Mouse (Mus musculus): ENCODE measurements at regions not wholly inside any gene's neighbourhood (a gene's known extent, or its start where the extent isn't known, plus 50 kb on each side); places are given as distances from the start of the nearest gene placed in this dataset.
A peak's percentile ranks its signal among the peaks of the same experiment; 100 is the strongest.

DNA sequence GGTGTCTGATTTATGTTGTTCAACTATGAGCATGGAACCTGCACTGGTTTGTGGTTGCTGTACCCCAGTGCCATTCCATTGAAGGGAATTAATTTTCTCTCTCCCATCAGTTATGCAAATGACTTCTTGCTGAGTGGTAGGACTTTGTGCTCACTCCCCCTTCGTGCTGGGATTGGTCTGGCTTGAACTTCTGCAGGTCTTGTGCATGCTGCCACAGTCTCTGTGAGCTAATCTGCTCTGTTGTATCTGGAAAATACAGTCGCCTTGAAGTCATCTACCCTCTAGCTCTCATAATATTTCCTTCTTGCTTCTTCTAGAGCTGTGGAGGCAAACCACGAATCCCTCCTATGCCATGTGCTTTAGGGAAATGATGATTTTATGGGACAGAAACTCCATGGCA, 243.6 kb upstream of the Dpp6 start:
- Histone ChIP-seq H3K4me3 (replicated peaks; ENCODE audit: low read length) (no peak overlapping the region), H3K27me3 (ENCODE audit: control insufficient read depth, insufficient read depth, low read length) (no peaks in the 10 kb centered on the region), H3K36me3 (ENCODE audit: control insufficient read depth, insufficient read depth, low read length) (no peaks in the 10 kb centered on the region), H3K9ac (ENCODE audit: low read depth, low read length, severe bottlenecking) (no peak overlapping the region), H3K4me1 (ENCODE audit: control insufficient read depth, insufficient read depth, low read length) (no peaks in the 10 kb centered on the region), H3K27ac (replicated peaks; ENCODE audit: low read depth, low read length) (no peak overlapping the region), H3K4me2 (replicated peaks; ENCODE audit: low read depth, low read length, severe bottlenecking) (no peak overlapping the region), H3K9me3 (ENCODE audit: control insufficient read depth, low read length) (no peaks in the 10 kb centered on the region)
- DNase-seq (ENCODE audit: low spot score) (no peak), ATAC-seq (ENCODE audit: low FRiP score, low read depth) (no peak)
- TF ChIP-seq POLR2A (IDR thresholded peaks at IDR 0.05; ENCODE audit: borderline replicate concordance, extremely low read depth, insufficient read depth, insufficient read length), result no peak
- WGBS, result 65% methylated on average over 3 of the region's 3 CpGs

GRCm38 (mm10) chr5:26586108-26586507, 230.9 kb upstream of the Dpp6 start:
- Histone ChIP-seq H3K9me3 (ENCODE audit: control insufficient read depth, low read length) (no peaks in the 10 kb centered on the region), H3K4me3 (replicated peaks; ENCODE audit: low read length) (no peak overlapping the region), H3K27me3 (ENCODE audit: control insufficient read depth, insufficient read depth, low read length) (no peaks in the 10 kb centered on the region), H3K4me1 (ENCODE audit: control insufficient read depth, insufficient read depth, low read length) (no peaks in the 10 kb centered on the region), H3K4me2 (replicated peaks; ENCODE audit: low read depth, low read length, severe bottlenecking) (no peak overlapping the region), H3K36me3 (ENCODE audit: control insufficient read depth, insufficient read depth, low read length) (no peaks in the 10 kb centered on the region), H3K27ac (replicated peaks; ENCODE audit: low read depth, low read length) (no peak overlapping the region), H3K9ac (ENCODE audit: low read depth, low read length, severe bottlenecking) (no peak overlapping the region)
- TF ChIP-seq POLR2A (IDR thresholded peaks at IDR 0.05; ENCODE audit: borderline replicate concordance, extremely low read depth, insufficient read depth, insufficient read length), result no peak
- DNase-seq (ENCODE audit: low spot score) (no peak), ATAC-seq (ENCODE audit: low FRiP score, low read depth) (no peak)
- 75% methylated on average over 5 of the region's 5 CpGs for WGBS

GRCm38 (mm10) chr5:26590886-26591285, 226.1 kb upstream of the Dpp6 start:
- ATAC-seq (ENCODE audit: low FRiP score, low read depth), result no peak

DNA sequence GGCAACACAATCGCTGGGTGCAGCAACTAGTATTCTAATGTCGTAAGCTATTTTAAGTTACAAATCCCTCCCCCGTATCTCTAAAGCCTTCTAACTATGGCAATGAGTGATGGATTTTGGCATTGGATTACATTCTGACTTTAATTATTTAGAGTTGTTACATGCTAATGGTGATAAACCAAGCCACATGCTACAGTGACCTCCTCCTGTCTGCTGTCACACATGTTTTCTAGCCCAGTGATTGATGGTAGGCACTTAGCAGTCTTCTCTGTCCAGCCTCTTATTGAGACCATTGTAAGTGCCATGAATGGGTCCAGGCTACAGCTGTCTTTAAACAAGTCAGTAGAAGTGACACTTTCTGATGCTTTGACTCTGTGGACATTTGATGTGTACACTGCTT, 224.7 kb upstream of the Dpp6 start:
- TF ChIP-seq POLR2A (IDR thresholded peaks at IDR 0.05; ENCODE audit: borderline replicate concordance, extremely low read depth, insufficient read depth, insufficient read length), result no peak
- ATAC-seq (ENCODE audit: low FRiP score, low read depth), result no peak
- WGBS, result 66% methylated on average over 3 of the region's 3 CpGs
- Histone ChIP-seq H3K27me3 (ENCODE audit: control insufficient read depth, insufficient read depth, low read length) (no peaks in the 10 kb centered on the region), H3K36me3 (ENCODE audit: control insufficient read depth, insufficient read depth, low read length) (no peaks in the 10 kb centered on the region), H3K4me3 (replicated peaks; ENCODE audit: low read length) (no peak overlapping the region), H3K9me3 (ENCODE audit: control insufficient read depth, low read length) (no peaks in the 10 kb centered on the region), H3K4me1 (ENCODE audit: control insufficient read depth, insufficient read depth, low read length) (no peaks in the 10 kb centered on the region), H3K9ac (ENCODE audit: low read depth, low read length, severe bottlenecking) (no peak overlapping the region), H3K4me2 (replicated peaks; ENCODE audit: low read depth, low read length, severe bottlenecking) (no peak overlapping the region), H3K27ac (replicated peaks; ENCODE audit: low read depth, low read length) (no peak overlapping the region)
- DNase-seq (ENCODE audit: low spot score), result no peak

More at GRCm38 (mm10) chr5:26590886-26591285, 226.1 kb upstream of the Dpp6 start:
- H3K27me3 ChIP-seq (ENCODE audit: control insufficient read depth, insufficient read depth, low read length), result no peaks in the 10 kb centered on the region
- no peaks in the 10 kb centered on the region for H3K9me3 ChIP-seq (ENCODE audit: control insufficient read depth, low read length)
- H3K9ac ChIP-seq (ENCODE audit: low read depth, low read length, severe bottlenecking), result no peak overlapping the region
- H3K36me3 ChIP-seq (ENCODE audit: control insufficient read depth, insufficient read depth, low read length), result no peaks in the 10 kb centered on the region
- DNase-seq (ENCODE audit: low spot score), result no peak
- no peak overlapping the region for H3K4me2 ChIP-seq (replicated peaks; ENCODE audit: low read depth, low read length, severe bottlenecking)
- no peak for TF ChIP-seq POLR2A (IDR thresholded peaks at IDR 0.05; ENCODE audit: borderline replicate concordance, extremely low read depth, insufficient read depth, insufficient read length)
- no peak overlapping the region for H3K4me3 ChIP-seq (replicated peaks; ENCODE audit: low read length)
- WGBS, result 84% methylated on average over 6 of the region's 6 CpGs
- H3K27ac ChIP-seq (replicated peaks; ENCODE audit: low read depth, low read length), result no peak overlapping the region
- H3K4me1 ChIP-seq (ENCODE audit: control insufficient read depth, insufficient read depth, low read length), result no peaks in the 10 kb centered on the region

- H3K36me3 ChIP-seq (ENCODE audit: control insufficient read depth, insufficient read depth, low read length), result no peaks in the 10 kb centered on the region
- no peaks in the 10 kb centered on the region for H3K9me3 ChIP-seq (ENCODE audit: control insufficient read depth, low read length)
- WGBS, result 90% methylated on average over 2 of the region's 2 CpGs
- ATAC-seq (ENCODE audit: low FRiP score, low read depth), result no peak
- H3K27ac ChIP-seq (replicated peaks; ENCODE audit: low read depth, low read length), result no peak overlapping the region
- no peak overlapping the region for H3K4me2 ChIP-seq (replicated peaks; ENCODE audit: low read depth, low read length, severe bottlenecking)
- no peak overlapping the region for H3K9ac ChIP-seq (ENCODE audit: low read depth, low read length, severe bottlenecking)
- DNase-seq (ENCODE audit: low spot score), result no peak
- TF ChIP-seq POLR2A (IDR thresholded peaks at IDR 0.05; ENCODE audit: borderline replicate concordance, extremely low read depth, insufficient read depth, insufficient read length), result no peak
- H3K4me1 ChIP-seq (ENCODE audit: control insufficient read depth, insufficient read depth, low read length), result no peaks in the 10 kb centered on the region
- H3K27me3 ChIP-seq (ENCODE audit: control insufficient read depth, insufficient read depth, low read length), result no peaks in the 10 kb centered on the region
- H3K4me3 ChIP-seq (replicated peaks; ENCODE audit: low read length), result no peak overlapping the region
These were observed 219.0 kb upstream of the Dpp6 start for GRCm38 (mm10) chr5:26597991-26598390.

DNA sequence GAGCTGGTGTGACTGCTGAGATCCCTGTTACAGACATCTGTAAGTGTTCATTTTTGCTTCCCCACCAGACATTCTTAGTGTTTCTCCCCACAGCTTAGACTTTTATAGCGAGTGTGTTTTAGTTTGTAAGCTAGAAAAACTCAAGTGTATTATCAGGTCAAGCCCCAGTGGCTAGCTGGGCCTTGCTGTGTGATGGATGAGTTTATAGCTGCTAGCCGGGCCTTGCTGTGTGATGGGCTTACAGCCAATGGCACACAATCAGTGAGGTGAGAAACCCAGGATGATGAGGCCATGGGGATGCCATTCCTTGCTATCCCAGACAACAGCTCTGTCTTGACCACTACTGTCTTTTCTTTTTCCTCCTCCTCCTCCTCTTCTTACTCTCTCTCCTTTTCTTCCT, 197.7 kb upstream of the Dpp6 start:
- no peak overlapping the region for H3K4me3 ChIP-seq (replicated peaks; ENCODE audit: low read length)
- no peak overlapping the region for H3K9ac ChIP-seq (ENCODE audit: low read depth, low read length, severe bottlenecking)
- H3K27ac ChIP-seq (replicated peaks; ENCODE audit: low read depth, low read length), result no peak overlapping the region
- WGBS, result 22% methylated on average over 2 of the region's 2 CpGs
- no peak for TF ChIP-seq POLR2A (IDR thresholded peaks at IDR 0.05; ENCODE audit: borderline replicate concordance, extremely low read depth, insufficient read depth, insufficient read length)
- peak; percentile 62; the same call in 1 of the 2 replicates for ATAC-seq (ENCODE audit: low FRiP score, low read depth)
- H3K36me3 ChIP-seq (ENCODE audit: control insufficient read depth, insufficient read depth, low read length), result no peaks in the 10 kb centered on the region
- no peaks in the 10 kb centered on the region for H3K27me3 ChIP-seq (ENCODE audit: control insufficient read depth, insufficient read depth, low read length)
- no peaks in the 10 kb centered on the region for H3K9me3 ChIP-seq (ENCODE audit: control insufficient read depth, low read length)
- H3K4me1 ChIP-seq (ENCODE audit: control insufficient read depth, insufficient read depth, low read length), result no peaks in the 10 kb centered on the region
- H3K4me2 ChIP-seq (replicated peaks; ENCODE audit: low read depth, low read length, severe bottlenecking), result no peak overlapping the region
- DNase-seq (ENCODE audit: low spot score), result peak; percentile 2
